Mouse (Mus musculus): ENCODE results near the gene Olfr328. TPM values are rescaled to one million over a fixed set of nuclear protein-coding genes. Genes with fewer than 3 reads are reported as not detected.

Gene Olfr328
- total and polyA plus RNA-seq, 3 experiments, result not detected

DNA sequence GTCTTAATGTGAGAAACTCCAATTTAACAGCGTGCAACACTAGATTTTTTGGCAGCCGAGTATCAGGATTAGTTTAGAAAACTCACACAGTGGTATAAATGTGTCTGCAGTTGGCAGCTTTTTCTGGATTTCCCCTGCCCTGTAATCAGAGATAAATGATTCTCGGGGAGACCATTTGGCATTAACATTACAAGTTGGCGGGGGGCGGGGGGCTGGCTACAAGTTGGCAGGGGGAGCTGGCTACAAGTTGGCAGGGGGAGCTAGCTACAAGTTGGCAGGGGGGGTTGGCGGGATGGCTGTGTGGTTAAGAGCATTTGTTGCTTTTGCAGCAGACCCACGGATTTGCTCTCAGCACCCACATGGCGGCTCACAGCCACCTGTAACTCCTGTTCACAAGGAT, 23.2 kb upstream of the Olfr328 start:
- dilution Hi-C loops (cut with MboI; ENCODE audit: extremely low pct_ligation_motif_present, extremely low pct_unique_long_range_greater_than_20kb, low sequenced_read_pairs), result no loop called here
- H3K27me3 ChIP-seq (replicated peaks), result peaks cover 72% of the 10 kb centered on the region
- H3K9me3 ChIP-seq (replicated peaks; ENCODE audit: low read length), result no peaks in the 10 kb centered on the region
- no peak overlapping the region for H3K27ac ChIP-seq (ENCODE audit: insufficient read depth, low read depth)
- no peak overlapping the region for H3K9ac ChIP-seq (ENCODE audit: insufficient read depth, low read depth)
- no peak overlapping the region for H3K4me2 ChIP-seq (ENCODE audit: insufficient read depth, low read depth, poor library complexity, severe bottlenecking)
- no peak for TF ChIP-seq TBP (conservative IDR thresholded peaks at IDR 0.05; ENCODE audit: low read depth, low read length)
- TF ChIP-seq GABPA (IDR thresholded peaks at IDR 0.05; ENCODE audit: insufficient replicate concordance, low read depth, low read length), result no peak
- no peak for TF ChIP-seq POLR2A (IDR thresholded peaks at IDR 0.05; ENCODE audit: low read depth, low read length)
- TF ChIP-seq MEF2A (IDR thresholded peaks at IDR 0.05; ENCODE audit: borderline replicate concordance, low read depth, low read length), result no peak
- no peak for TF ChIP-seq CHD1 (IDR thresholded peaks at IDR 0.05; ENCODE audit: low read depth, low read length)
- no peak for TF ChIP-seq CHD2 (IDR thresholded peaks at IDR 0.05; ENCODE audit: low read length)
- no peak for TF ChIP-seq USF1 (IDR thresholded peaks at IDR 0.05; ENCODE audit: low read depth, low read length)
- TF ChIP-seq E2F4 (IDR thresholded peaks at IDR 0.05; ENCODE audit: insufficient replicate concordance, low read depth, low read length), result no peak
- no peak for TF ChIP-seq ELF1 (IDR thresholded peaks at IDR 0.05; ENCODE audit: low read depth, low read length)
- TF ChIP-seq EP300 (IDR thresholded peaks at IDR 0.05; ENCODE audit: low read length), result no peak
- H3K79me2 ChIP-seq (replicated peaks; ENCODE audit: control insufficient read depth, extremely low read depth, insufficient read depth, poor library complexity, severe bottlenecking), result no peaks in the 10 kb centered on the region
- in situ Hi-C loops (cut with MboI; ENCODE audit: low pct_ligation_motif_present, low pct_unique_long_range_greater_than_20kb, low sequenced_read_pairs), result no loop called here
- H3K4me1 ChIP-seq (ENCODE audit: control insufficient read depth in 1 of 2, insufficient read depth in 2 of 2), result no peaks in the 10 kb centered on the region
- H3K4me3 ChIP-seq (replicated peaks in 1 of 3; ENCODE audit: low read depth in 2 of 3, low read length in 2 of 3, poor library complexity in 1 of 3), result no peak overlapping the region
- no peaks in the 10 kb centered on the region for H3K36me3 ChIP-seq (replicated peaks in 1 of 2; ENCODE audit: control insufficient read depth in 1 of 2, insufficient read depth in 1 of 2, low read length in 1 of 2)
- DNase-seq (ENCODE audit: extremely low read depth), result no peak

DNA sequence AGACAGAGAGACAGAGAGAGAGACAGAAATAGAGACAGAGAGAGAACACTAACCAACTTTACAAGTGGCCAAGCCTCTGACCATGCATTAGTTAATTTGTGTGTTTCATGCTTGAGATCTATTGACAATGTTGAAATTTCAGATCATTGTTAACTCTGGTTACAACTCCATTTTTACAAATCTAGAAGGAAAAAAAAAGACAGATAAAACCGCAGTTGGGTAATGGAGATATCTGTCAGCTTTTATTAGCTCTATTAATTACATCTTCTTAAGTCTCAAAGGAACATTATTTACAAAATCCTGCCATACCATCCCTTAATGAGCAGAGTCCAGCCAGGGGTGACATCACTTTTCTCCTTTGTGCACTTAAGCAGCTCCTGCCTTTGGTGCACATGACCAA, 22.0 kb upstream of the Olfr328 start, which contains the start of gene Olfr325:
TSS of gene Olfr325 (plus strand) at position 301 of the 400 bp plus-strand sequence.
- no peak for DNase-seq (ENCODE audit: extremely low read depth)
- H3K9ac ChIP-seq (ENCODE audit: insufficient read depth, low read depth), result no peak within 1 kb of the TSS
- H3K4me3 ChIP-seq (replicated peaks in 1 of 3; ENCODE audit: low read depth in 2 of 3, low read length in 2 of 3, poor library complexity in 1 of 3), result no peak within 1 kb of the TSS
- dilution Hi-C loops (cut with MboI; ENCODE audit: extremely low pct_ligation_motif_present, extremely low pct_unique_long_range_greater_than_20kb, low sequenced_read_pairs) (no loop called here), in situ Hi-C loops (cut with MboI; ENCODE audit: low pct_ligation_motif_present, low pct_unique_long_range_greater_than_20kb, low sequenced_read_pairs) (no loop called here)
- no peak within 1 kb of the TSS for H3K27ac ChIP-seq (ENCODE audit: insufficient read depth, low read depth)
- H3K4me1 ChIP-seq (ENCODE audit: control insufficient read depth in 1 of 2, insufficient read depth in 2 of 2), result no peaks in the 10 kb centered on the region
- no peaks in the 10 kb centered on the region for H3K9me3 ChIP-seq (replicated peaks; ENCODE audit: low read length)
- no peaks in the 10 kb centered on the region for H3K79me2 ChIP-seq (replicated peaks; ENCODE audit: control insufficient read depth, extremely low read depth, insufficient read depth, poor library complexity, severe bottlenecking)
- peaks cover 72% of the 10 kb centered on the region for H3K27me3 ChIP-seq (replicated peaks)
- no peak for TF ChIP-seq MAZ (IDR thresholded peaks at IDR 0.05; ENCODE audit: low read depth, low read length)
- no peak for TF ChIP-seq GABPA (IDR thresholded peaks at IDR 0.05; ENCODE audit: insufficient replicate concordance, low read depth, low read length)
- no peak for TF ChIP-seq NELFE (IDR thresholded peaks at IDR 0.05; ENCODE audit: low read depth, low read length)
- TF ChIP-seq TBP (conservative IDR thresholded peaks at IDR 0.05; ENCODE audit: low read depth, low read length), result no peak
- TF ChIP-seq NRF1 (IDR thresholded peaks at IDR 0.05; ENCODE audit: low read depth, low read length), result no peak
- TF ChIP-seq ZKSCAN1 (IDR thresholded peaks at IDR 0.05; ENCODE audit: borderline replicate concordance, low read depth, low read length), result no peak
- no peak for TF ChIP-seq ZMIZ1 (IDR thresholded peaks at IDR 0.05; ENCODE audit: low read depth, low read length)
- no peak for TF ChIP-seq MEF2A (IDR thresholded peaks at IDR 0.05; ENCODE audit: borderline replicate concordance, low read depth, low read length)
- TF ChIP-seq KAT2A (IDR thresholded peaks at IDR 0.05; ENCODE audit: insufficient replicate concordance, low read length), result no peak
- no peak for TF ChIP-seq EP300 (IDR thresholded peaks at IDR 0.05; ENCODE audit: low read length)
- TF ChIP-seq JUN (IDR thresholded peaks at IDR 0.05; ENCODE audit: insufficient read depth, low read depth, low read length), result no peak
- TF ChIP-seq MXI1 (IDR thresholded peaks at IDR 0.05; ENCODE audit: low read depth, low read length), result no peak
- TF ChIP-seq USF1 (IDR thresholded peaks at IDR 0.05; ENCODE audit: low read depth, low read length), result no peak
- TF ChIP-seq MAFK (IDR thresholded peaks at IDR 0.05; ENCODE audit: insufficient replicate concordance, low read length), result no peak
- TF ChIP-seq UBTF (IDR thresholded peaks at IDR 0.05; ENCODE audit: low read depth, low read length), result no peak
- no peak for TF ChIP-seq HCFC1 (IDR thresholded peaks at IDR 0.05; ENCODE audit: low read depth, low read length)
- H3K4me2 ChIP-seq (ENCODE audit: insufficient read depth, low read depth, poor library complexity, severe bottlenecking), result no peak within 1 kb of the TSS
- H3K36me3 ChIP-seq (replicated peaks in 1 of 2; ENCODE audit: control insufficient read depth in 1 of 2, insufficient read depth in 1 of 2, low read length in 1 of 2), result no peaks in the 10 kb centered on the region
